Mouse (Mus musculus): ENCODE results near the gene Dnajb14. TPM values are rescaled to one million over a fixed set of nuclear protein-coding genes. Genes with fewer than 3 reads are reported as not detected.

The Dnajb14 gene
- polyA plus RNA-seq, 1 experiment from 2014 or later: 12.3 TPM

DNA sequence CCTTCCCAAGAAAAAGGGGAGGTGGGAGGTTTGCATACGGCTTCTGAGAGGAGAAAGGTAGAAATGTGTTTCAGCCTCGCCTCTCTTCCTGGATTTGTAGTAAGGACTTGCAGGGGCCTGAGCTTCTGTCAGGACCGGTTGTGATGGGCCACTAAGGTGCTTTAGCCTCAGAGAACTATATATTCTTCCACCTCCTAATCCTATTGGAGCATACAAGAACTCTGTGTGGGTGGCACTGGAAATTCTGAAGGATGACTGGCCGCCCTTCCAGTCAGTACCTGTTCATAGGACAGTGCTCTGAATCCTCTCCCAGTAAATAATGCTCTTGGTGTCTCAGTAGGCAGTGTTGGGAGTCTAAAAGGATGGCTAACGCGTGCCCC is 51.4 kb downstream of the Dnajb14 start:
- ATAC-seq (ENCODE audit: low FRiP score, low TSS enrichment): peak; percentile 37
- H3K27me3 ChIP-seq (ENCODE audit: control insufficient read depth, insufficient read depth, low read length): no peaks in the 10 kb centered on the region
- H3K36me3 ChIP-seq (ENCODE audit: control insufficient read depth, insufficient read depth, low read length): peaks cover 23% of the 10 kb centered on the region
- H3K4me3 ChIP-seq (ENCODE audit: low read length): peak overlapping the region; percentile 83
- peak overlapping the region; percentile 76 for H3K9ac ChIP-seq (ENCODE audit: low read depth, low read length)
- peak overlapping the region; percentile 64 for H3K4me2 ChIP-seq (replicated peaks; ENCODE audit: low read depth, low read length)
- no peaks in the 10 kb centered on the region for H3K9me3 ChIP-seq (ENCODE audit: control insufficient read depth, low read length)
- 17% methylated on average over 6 of the region's 6 CpGs for WGBS
- H3K4me1 ChIP-seq (ENCODE audit: control insufficient read depth, insufficient read depth, low read length): peaks cover 6% of the 10 kb centered on the region; the same call in 1 of the 2 replicates
- H3K27ac ChIP-seq (ENCODE audit: low read depth, low read length): peak overlapping the region; percentile 78

DNA sequence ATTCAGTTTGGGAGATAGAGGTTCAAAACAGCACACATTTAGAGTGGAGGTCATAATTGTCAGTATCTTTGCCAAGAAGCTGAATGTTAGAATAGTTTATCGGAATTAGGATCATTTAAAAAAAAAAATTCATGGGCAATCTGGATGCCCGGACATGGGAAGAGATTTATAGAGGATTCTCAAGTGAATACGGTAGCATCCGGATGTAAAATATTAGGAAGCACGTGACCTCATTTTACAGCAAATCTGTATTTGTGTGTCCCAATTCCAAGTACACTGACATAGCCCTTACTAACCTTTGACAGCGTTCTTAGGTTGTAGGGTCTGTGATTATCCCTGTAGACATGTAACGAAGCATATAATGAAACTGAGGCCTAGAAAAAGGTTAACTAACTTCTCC is 51.9 kb downstream of the Dnajb14 start:
- Histone ChIP-seq H3K27ac (ENCODE audit: low read depth, low read length) (no peak overlapping the region), H3K36me3 (ENCODE audit: control insufficient read depth, insufficient read depth, low read length) (peaks cover 26% of the 10 kb centered on the region), H3K9me3 (ENCODE audit: control insufficient read depth, low read length) (no peaks in the 10 kb centered on the region), H3K4me1 (ENCODE audit: control insufficient read depth, insufficient read depth, low read length) (peaks cover 6% of the 10 kb centered on the region; the same call in 1 of the 2 replicates), H3K4me2 (replicated peaks; ENCODE audit: low read depth, low read length) (peak overlapping the region; percentile 64), H3K9ac (ENCODE audit: low read depth, low read length) (peak overlapping the region; percentile 76; the same call in 1 of the 2 replicates), H3K4me3 (ENCODE audit: low read length) (peak overlapping the region; percentile 83), H3K27me3 (ENCODE audit: control insufficient read depth, insufficient read depth, low read length) (no peaks in the 10 kb centered on the region)
- ATAC-seq (ENCODE audit: low FRiP score, low TSS enrichment): no peak
- 90% methylated on average over 7 of the region's 7 CpGs for WGBS

DNA sequence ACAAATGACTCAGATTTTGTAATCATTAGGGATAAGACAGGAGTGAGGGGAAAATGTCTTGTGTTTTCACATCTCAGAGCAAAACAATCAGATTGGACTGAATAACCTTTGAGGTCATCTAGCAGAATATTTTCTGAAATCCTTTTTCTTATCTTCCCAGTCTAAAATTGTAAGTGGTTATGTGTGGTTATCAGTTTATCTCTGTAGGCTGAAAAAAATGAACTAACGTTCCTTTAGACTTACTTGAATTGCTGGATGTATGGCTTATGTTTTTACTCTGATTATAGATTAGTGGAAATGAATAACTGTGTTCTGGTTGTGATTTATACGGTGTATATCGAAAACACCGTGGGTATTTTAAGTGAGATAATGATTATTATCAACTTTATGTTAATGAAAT is 53.1 kb downstream of the Dnajb14 start:
- Histone ChIP-seq H3K4me3 (ENCODE audit: low read length) (no peak overlapping the region), H3K27me3 (ENCODE audit: control insufficient read depth, insufficient read depth, low read length) (no peaks in the 10 kb centered on the region), H3K4me2 (replicated peaks; ENCODE audit: low read depth, low read length) (no peak overlapping the region), H3K9ac (ENCODE audit: low read depth, low read length) (no peak overlapping the region), H3K36me3 (ENCODE audit: control insufficient read depth, insufficient read depth, low read length) (peaks cover 31% of the 10 kb centered on the region), H3K27ac (ENCODE audit: low read depth, low read length) (no peak overlapping the region), H3K4me1 (ENCODE audit: control insufficient read depth, insufficient read depth, low read length) (peaks cover 6% of the 10 kb centered on the region; the same call in 1 of the 2 replicates), H3K9me3 (ENCODE audit: control insufficient read depth, low read length) (no peaks in the 10 kb centered on the region)
- no peak for ATAC-seq (ENCODE audit: low FRiP score, low TSS enrichment)
- 95% methylated on average over 4 of the region's 4 CpGs for WGBS

DNA sequence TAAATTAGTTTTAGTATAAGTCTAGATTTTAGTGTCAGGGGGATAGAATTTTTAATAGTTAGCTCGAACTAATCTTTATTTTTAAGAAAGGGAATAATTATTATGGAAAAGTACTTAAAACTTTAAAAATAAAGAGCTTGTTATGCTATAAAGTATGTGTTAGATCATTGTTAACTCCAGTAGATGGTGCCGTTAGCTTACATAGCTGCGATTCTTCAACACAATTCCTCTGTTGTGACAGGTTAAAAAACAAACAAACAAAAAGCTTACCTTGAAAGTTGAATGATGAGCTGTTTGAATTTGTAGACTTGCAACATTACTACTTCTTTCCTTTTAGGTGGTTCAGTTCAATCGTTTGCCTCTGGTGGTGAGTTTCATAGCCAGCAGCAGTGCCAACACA is 59.5 kb downstream of the Dnajb14 start:
- 91% methylated on average over 4 of the region's 4 CpGs for WGBS
- Histone ChIP-seq H3K9me3 (ENCODE audit: control insufficient read depth, low read length) (no peaks in the 10 kb centered on the region), H3K4me3 (ENCODE audit: low read length) (no peak overlapping the region), H3K9ac (ENCODE audit: low read depth, low read length) (no peak overlapping the region), H3K27me3 (ENCODE audit: control insufficient read depth, insufficient read depth, low read length) (no peaks in the 10 kb centered on the region), H3K27ac (ENCODE audit: low read depth, low read length) (no peak overlapping the region), H3K4me1 (ENCODE audit: control insufficient read depth, insufficient read depth, low read length) (no peaks in the 10 kb centered on the region), H3K4me2 (replicated peaks; ENCODE audit: low read depth, low read length) (no peak overlapping the region), H3K36me3 (ENCODE audit: control insufficient read depth, insufficient read depth, low read length) (peaks cover 46% of the 10 kb centered on the region)
- ATAC-seq (ENCODE audit: low FRiP score, low TSS enrichment): no peak

DNA sequence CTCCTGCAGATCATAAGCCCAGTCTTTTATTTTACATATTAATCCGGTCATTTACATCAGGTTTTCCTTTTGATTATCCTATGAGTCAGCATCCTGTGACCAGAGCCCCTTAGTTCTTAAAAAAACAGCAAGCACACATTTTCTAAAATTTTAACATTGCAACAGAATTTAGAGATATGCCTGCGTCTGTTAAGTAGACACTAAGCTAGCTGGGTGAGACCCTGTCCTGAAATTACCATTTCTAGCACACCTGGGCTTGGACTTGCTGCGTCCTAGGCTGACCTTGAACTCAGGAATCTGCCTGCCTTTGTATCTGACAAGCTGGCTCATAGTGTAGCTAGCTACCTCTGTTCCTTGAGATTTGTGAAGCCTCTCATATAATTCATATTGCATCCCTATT is 62.5 kb downstream of the Dnajb14 start:
- Histone ChIP-seq H3K4me1 (ENCODE audit: control insufficient read depth, insufficient read depth, low read length) (no peaks in the 10 kb centered on the region), H3K27me3 (ENCODE audit: control insufficient read depth, insufficient read depth, low read length) (no peaks in the 10 kb centered on the region), H3K9ac (ENCODE audit: low read depth, low read length) (no peak overlapping the region), H3K9me3 (ENCODE audit: control insufficient read depth, low read length) (no peaks in the 10 kb centered on the region), H3K4me2 (replicated peaks; ENCODE audit: low read depth, low read length) (no peak overlapping the region), H3K27ac (ENCODE audit: low read depth, low read length) (no peak overlapping the region), H3K36me3 (ENCODE audit: control insufficient read depth, insufficient read depth, low read length) (peaks cover 27% of the 10 kb centered on the region), H3K4me3 (ENCODE audit: low read length) (no peak overlapping the region)
- 93% methylated on average over 3 of the region's 3 CpGs for WGBS
- ATAC-seq (ENCODE audit: low FRiP score, low TSS enrichment): no peak

DNA sequence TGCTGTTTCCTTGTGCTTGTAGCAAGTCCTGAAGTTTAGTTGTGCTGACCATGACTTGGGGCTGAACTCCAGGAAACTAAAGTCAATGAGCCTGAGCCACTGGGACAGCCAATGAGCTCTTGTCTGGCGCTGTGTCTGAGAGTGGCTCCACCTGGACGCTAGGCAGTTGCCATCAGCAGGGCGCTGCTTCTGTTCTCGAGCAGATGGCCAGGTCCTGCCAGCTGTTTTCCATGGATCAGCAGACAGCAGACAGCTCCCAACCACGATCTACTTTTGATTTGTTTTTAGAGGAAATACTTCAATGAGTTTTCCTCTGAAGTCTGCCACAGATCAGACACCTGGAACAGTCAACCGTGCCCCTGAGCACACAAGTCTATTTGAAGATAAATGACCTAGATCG is 65.3 kb downstream of the Dnajb14 start:
- Histone ChIP-seq H3K4me3 (ENCODE audit: low read length) (no peak overlapping the region), H3K9me3 (ENCODE audit: control insufficient read depth, low read length) (no peaks in the 10 kb centered on the region), H3K36me3 (ENCODE audit: control insufficient read depth, insufficient read depth, low read length) (peaks cover 11% of the 10 kb centered on the region; the same call in 1 of the 2 replicates), H3K9ac (ENCODE audit: low read depth, low read length) (no peak overlapping the region), H3K27me3 (ENCODE audit: control insufficient read depth, insufficient read depth, low read length) (no peaks in the 10 kb centered on the region), H3K4me2 (replicated peaks; ENCODE audit: low read depth, low read length) (no peak overlapping the region), H3K4me1 (ENCODE audit: control insufficient read depth, insufficient read depth, low read length) (peaks cover 10% of the 10 kb centered on the region; the same call in 1 of the 2 replicates), H3K27ac (ENCODE audit: low read depth, low read length) (no peak overlapping the region)
- peak; percentile 85 for ATAC-seq (ENCODE audit: low FRiP score, low TSS enrichment)
- 20% methylated on average over 7 of the region's 7 CpGs for WGBS

DNA sequence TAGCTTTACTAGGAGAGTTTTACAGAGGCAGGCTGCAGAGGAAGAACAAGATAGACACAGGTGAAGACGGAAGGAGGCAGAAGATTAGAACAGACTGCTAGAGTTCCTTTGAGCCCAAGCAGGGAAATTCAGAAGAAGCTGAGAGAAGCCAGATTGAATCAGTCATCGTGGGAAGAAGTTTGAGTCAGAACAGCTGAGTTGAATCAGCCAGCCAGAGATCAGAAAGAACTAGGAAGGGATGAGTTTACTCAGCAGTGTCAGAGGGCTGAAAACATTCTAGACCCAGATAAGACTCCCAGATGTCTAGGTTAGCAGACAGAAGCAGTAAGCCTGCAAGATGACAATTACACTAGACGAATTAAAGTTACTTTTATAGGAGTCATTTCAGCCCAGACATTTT is 66.5 kb downstream of the Dnajb14 start:
- H3K36me3 ChIP-seq (ENCODE audit: control insufficient read depth, insufficient read depth, low read length): peaks cover 7% of the 10 kb centered on the region; the same call in 1 of the 2 replicates
- no peak overlapping the region for H3K27ac ChIP-seq (ENCODE audit: low read depth, low read length)
- H3K9me3 ChIP-seq (ENCODE audit: control insufficient read depth, low read length): no peaks in the 10 kb centered on the region
- WGBS: 63% methylated on average over 3 of the region's 3 CpGs
- peaks cover 10% of the 10 kb centered on the region; the same call in 1 of the 2 replicates for H3K4me1 ChIP-seq (ENCODE audit: control insufficient read depth, insufficient read depth, low read length)
- no peak overlapping the region for H3K9ac ChIP-seq (ENCODE audit: low read depth, low read length)
- no peaks in the 10 kb centered on the region for H3K27me3 ChIP-seq (ENCODE audit: control insufficient read depth, insufficient read depth, low read length)
- no peak overlapping the region for H3K4me2 ChIP-seq (replicated peaks; ENCODE audit: low read depth, low read length)
- ATAC-seq (ENCODE audit: low FRiP score, low TSS enrichment): no peak
- H3K4me3 ChIP-seq (ENCODE audit: low read length): no peak overlapping the region

DNA sequence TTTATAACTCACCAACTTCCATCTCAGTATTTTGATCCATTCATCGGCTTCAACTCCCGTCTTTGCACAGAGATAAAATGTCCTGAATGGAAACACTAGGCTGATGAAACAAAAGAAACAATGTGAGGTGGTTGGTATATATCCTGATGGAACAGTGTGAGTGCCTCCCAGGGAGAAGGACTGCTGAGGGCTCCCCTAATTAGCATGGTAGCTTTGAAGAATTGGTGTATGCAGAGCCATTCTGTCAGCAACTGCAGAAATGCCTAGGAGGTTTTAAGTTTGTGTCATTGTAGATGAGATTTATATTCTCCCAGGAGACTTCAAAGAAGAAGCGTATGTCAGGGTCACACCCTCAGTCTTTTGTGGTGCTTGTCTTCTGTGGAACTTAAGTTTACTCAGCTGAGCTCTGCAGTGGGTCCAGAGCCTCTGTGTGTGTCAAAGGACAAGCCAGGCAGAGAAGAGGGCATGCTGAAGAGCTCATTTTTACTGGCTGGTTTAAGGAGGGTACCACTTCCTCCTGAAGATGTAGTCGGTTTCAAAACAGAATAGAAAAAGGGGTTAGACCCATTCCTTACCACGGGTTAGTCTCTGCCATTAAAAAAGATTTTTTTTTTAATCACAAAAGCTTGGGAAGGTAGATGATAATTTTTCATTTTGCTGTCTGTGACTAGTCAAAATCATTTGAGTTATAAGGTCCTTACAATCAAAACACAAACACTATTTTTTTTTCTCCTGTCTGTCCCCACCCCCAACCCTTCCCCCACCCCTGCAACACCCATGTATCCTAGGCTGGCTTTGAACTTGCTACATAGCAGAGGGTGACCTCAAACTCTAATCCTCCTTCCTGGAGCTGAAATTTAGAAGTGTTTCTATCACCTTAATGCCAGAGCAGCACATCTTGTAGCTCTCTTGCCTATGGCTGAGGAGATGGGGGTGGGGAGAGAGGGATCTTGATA is 68.4 kb downstream of the Dnajb14 start:
- Histone ChIP-seq H3K27me3 (ENCODE audit: control insufficient read depth, insufficient read depth, low read length) (no peaks in the 10 kb centered on the region), H3K9ac (ENCODE audit: low read depth, low read length) (no peak overlapping the region), H3K4me3 (ENCODE audit: low read length) (no peak overlapping the region), H3K27ac (ENCODE audit: low read depth, low read length) (no peak overlapping the region), H3K36me3 (ENCODE audit: control insufficient read depth, insufficient read depth, low read length) (no peaks in the 10 kb centered on the region), H3K4me1 (ENCODE audit: control insufficient read depth, insufficient read depth, low read length) (peaks cover 10% of the 10 kb centered on the region; the same call in 1 of the 2 replicates), H3K4me2 (replicated peaks; ENCODE audit: low read depth, low read length) (no peak overlapping the region), H3K9me3 (ENCODE audit: control insufficient read depth, low read length) (no peaks in the 10 kb centered on the region)
- WGBS: 39% methylated on average over 5 of the region's 5 CpGs
- ATAC-seq (ENCODE audit: low FRiP score, low TSS enrichment): peak; percentile 38; the same call in 1 of the 2 replicates

DNA sequence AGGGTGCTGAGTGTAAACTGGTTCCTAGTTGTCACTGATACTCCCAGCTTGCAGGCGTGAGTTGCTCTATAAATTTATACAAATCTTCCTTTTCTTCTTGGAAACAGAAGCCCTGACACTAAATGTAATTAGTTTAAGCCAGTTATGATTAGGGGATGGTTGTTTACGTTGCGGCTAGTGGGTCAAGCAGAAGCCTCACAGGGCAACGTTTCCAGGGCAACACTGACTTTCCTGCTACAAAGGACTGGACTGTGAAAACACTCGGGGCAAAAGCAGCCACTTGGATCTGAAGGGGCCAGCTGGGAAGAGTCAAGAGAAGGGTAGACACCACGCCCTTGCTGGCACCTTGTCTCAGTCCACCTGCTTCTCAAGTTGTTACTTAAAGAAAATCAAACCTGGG is 69.1 kb downstream of the Dnajb14 start:
- H3K27ac ChIP-seq (ENCODE audit: low read depth, low read length): no peak overlapping the region
- no peak overlapping the region for H3K4me2 ChIP-seq (replicated peaks; ENCODE audit: low read depth, low read length)
- no peak overlapping the region for H3K9ac ChIP-seq (ENCODE audit: low read depth, low read length)
- no peak overlapping the region for H3K4me3 ChIP-seq (ENCODE audit: low read length)
- WGBS: 28% methylated on average over 6 of the region's 6 CpGs
- H3K4me1 ChIP-seq (ENCODE audit: control insufficient read depth, insufficient read depth, low read length): peaks cover 10% of the 10 kb centered on the region; the same call in 1 of the 2 replicates
- H3K9me3 ChIP-seq (ENCODE audit: control insufficient read depth, low read length): no peaks in the 10 kb centered on the region
- ATAC-seq (ENCODE audit: low FRiP score, low TSS enrichment): no peak; the same call in 1 of the 2 replicates
- no peaks in the 10 kb centered on the region for H3K27me3 ChIP-seq (ENCODE audit: control insufficient read depth, insufficient read depth, low read length)
- H3K36me3 ChIP-seq (ENCODE audit: control insufficient read depth, insufficient read depth, low read length): no peaks in the 10 kb centered on the region
